Mouse (Mus musculus) lung, embryonic 14.5 days (tissue): Measurements from ENCODE around the gene Fam83f. TPM values are rescaled to one million over a fixed set of nuclear protein-coding genes. Genes with fewer than 3 reads are reported as not detected.

ENCODE experiments used
- ATAC-seq: fragments of 200-750 bp; cut with Nextera tagmentation; 2 replicates; pipeline ENCODE4 v1.8.0; 2017; ENCODE audit warnings: mild to moderate bottlenecking, moderate TSS enrichment, moderate library complexity; ENCODE audit not compliant: insufficient read depth
- DNase-seq: peaks from one replicate; pipeline ENCODE4 v3.0.0-alpha.2; 2015
- H3K27ac ChIP-seq: fragments of 300-500 bp; sonication (generic); 2 replicates; pipeline ENCODE4 v1.5.1; 2014; ENCODE audit warnings: low read depth, mild to moderate bottlenecking, moderate library complexity
- H3K27me3 ChIP-seq: fragments of 300-500 bp; sonication (generic); 2 replicates; pipeline ENCODE4 v1.6.1; 2014; ENCODE audit warnings: low read length, control low read depth; ENCODE audit not compliant: insufficient read depth
- H3K36me3 ChIP-seq: fragments of 300-500 bp; sonication (generic); 2 replicates; pipeline ENCODE4 v1.6.1; 2014; ENCODE audit warnings: control low read depth; ENCODE audit not compliant: insufficient read depth
- H3K4me1 ChIP-seq: fragments of 300-500 bp; sonication (generic); 2 replicates; pipeline ENCODE4 v1.6.1; 2014; ENCODE audit warnings: antibody characterized with exemption, control low read depth; ENCODE audit not compliant: insufficient read depth
- H3K4me2 ChIP-seq: fragments of 300-500 bp; sonication (generic); 2 replicates; pipeline ENCODE4 v1.6.1; 2014; ENCODE audit warnings: mild to moderate bottlenecking
- H3K4me3 ChIP-seq: fragments of 300-500 bp; sonication (generic); 2 replicates; pipeline ENCODE4 v1.5.1; 2014; ENCODE audit warnings: low read depth, low read length
- H3K9ac ChIP-seq: fragments of 300-500 bp; sonication (generic); 2 replicates; pipeline ENCODE4 v1.6.1; 2014
- H3K9me3 ChIP-seq: fragments of 300-500 bp; sonication (generic); 2 replicates; pipeline ENCODE4 v1.6.1; 2016; ENCODE audit warnings: low read depth, low read length, control low read depth
- CTCF ChIP-seq: IDR thresholded peaks from 2 replicates; pipeline ENCODE4 v1.5.1; 2016; ENCODE audit warnings: antibody characterized with exemption, low read depth
- WGBS: fragments of 180-500 bp; shearing (Covaris S2); extraction: QIAGEN DNeasy Blood & Tissue Kit; methylation state at CpG from one replicate; pipeline ENCODE4 v1.1.7; 2014; 5-methylcytosine and 5-hydroxymethylcytosine counted together
- microRNA-seq: library from miRNA; unstranded; fragments of <30 nt; microRNA quantifications from one replicate; pipeline ENCODE4, GENCODE M21; 2016; ENCODE audit warnings: borderline number of aligned reads
- polyA plus RNA-seq: library from polyadenylated mRNA; unstranded; fragments of >200 nt; fragmentation: Nextera tagmentation; extraction: Ambion mirVana; gene quantifications from 2 replicates; pipeline ENCODE4 v1.2.1, GENCODE M21; 2014

The Fam83f gene
- polyA plus RNA-seq, 1 experiment from 2014 or later = 0.76 TPM

DNA sequence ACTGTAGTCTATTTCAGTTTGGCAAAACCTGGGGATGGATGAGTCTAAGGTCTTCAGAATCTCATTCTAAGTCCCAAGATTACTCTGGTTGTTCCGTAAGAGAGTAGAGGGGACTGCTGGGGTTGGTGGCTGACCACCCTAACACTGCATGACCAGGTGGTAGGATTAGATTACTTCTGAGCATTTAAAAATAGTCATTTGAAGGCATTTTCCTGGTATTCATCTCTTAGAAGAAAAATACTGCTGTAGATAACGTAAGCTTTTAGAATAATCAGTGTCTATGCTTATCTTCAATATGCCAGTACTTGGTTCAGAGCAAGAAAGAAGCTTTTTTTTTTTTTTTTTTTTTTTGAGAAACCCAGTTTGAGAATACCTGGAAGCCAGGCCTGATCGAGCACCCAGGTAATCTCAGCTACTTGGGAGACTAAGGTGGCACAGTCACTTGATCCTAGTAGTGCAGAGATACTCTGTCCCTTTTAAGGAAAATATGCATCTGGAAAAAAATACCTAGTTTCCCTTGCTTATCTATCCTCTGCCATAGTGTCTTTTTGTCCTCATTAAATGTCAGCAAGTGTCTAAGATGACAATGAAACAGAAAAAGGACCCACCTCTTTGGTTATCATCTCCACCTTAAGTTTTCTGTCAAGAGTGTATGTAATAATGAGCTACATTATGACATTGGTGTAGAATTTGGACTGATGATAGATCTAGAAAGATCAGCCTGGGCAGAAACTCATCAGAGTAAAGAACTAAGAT is 73.2 kb downstream of the Fam83f start:
- WGBS = 78% methylated on average over 3 of the region's 3 CpGs
- H3K4me2 ChIP-seq = no peak overlapping the region
- H3K9ac ChIP-seq = no peak overlapping the region
- no peaks in the 10 kb centered on the region for H3K9me3 ChIP-seq
- no peaks in the 10 kb centered on the region for H3K36me3 ChIP-seq
- TF ChIP-seq CTCF = no peak
- 0 out of 2 replicates have a peak, but pooled peaks cover 3% of the 10 kb centered on the region for H3K4me1 ChIP-seq
- ATAC-seq (no peak), DNase-seq (no peak)
- H3K27me3 ChIP-seq = no peaks in the 10 kb centered on the region
- H3K27ac ChIP-seq = no peak overlapping the region
- H3K4me3 ChIP-seq = no peak overlapping the region

DNA sequence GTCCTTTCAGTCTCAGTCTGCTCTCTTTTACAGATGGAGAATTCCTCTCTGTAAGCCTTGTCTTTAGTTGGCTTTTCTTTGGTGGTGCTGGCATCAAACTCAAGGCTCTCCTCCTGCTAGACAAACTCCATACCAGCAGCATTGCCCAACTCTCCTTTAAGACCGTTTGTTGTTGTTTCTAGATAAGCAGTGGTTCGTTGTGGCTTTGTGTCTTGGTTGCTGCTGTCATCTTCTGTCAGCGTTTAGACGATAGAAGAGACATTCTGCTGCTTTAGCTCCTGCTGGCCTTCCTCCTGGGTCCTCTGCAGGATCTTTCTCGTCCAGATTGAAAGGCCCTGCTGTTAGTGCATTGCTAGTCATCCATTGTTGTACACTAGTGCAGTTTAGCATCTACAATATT is 77.3 kb downstream of the Fam83f start:
- TF ChIP-seq CTCF = no peak
- H3K27me3 ChIP-seq = no peaks in the 10 kb centered on the region
- no peaks in the 10 kb centered on the region for H3K36me3 ChIP-seq
- H3K4me1 ChIP-seq = no peaks in the 10 kb centered on the region
- no peak overlapping the region for H3K9ac ChIP-seq
- H3K4me3 ChIP-seq = no peak overlapping the region
- no peak for DNase-seq
- no peak overlapping the region for H3K4me2 ChIP-seq
- no peaks in the 10 kb centered on the region for H3K9me3 ChIP-seq
- WGBS = 40% methylated on average over 5 of the region's 5 CpGs
- no peak overlapping the region for H3K27ac ChIP-seq
- ATAC-seq = no peak

Small RNA genes within 50 kb of the gene (microRNA-seq; reads per million reads assigned to microRNA genes)
- not detected for gene Mir6957

Other genes starting within 250 kb of the Fam83f start
- not detected in 2 replicates for gene Enthd1, start 106.7 kb upstream of the Fam83f start, polyA plus RNA-seq
- gene Grap2, start 99.3 kb upstream of the Fam83f start, polyA plus RNA-seq = 1.3 and 1.8 TPM in 2 replicates
- gene Tnrc6b, start 39.5 kb downstream of the Fam83f start, polyA plus RNA-seq = 17.5 and 18.3 TPM in 2 replicates